Mouse (Mus musculus) liver, embryonic 14.5 days (tissue): Measurements from ENCODE around the gene Ehd4. TPM values are rescaled to one million over a fixed set of nuclear protein-coding genes. Genes with fewer than 3 reads are reported as not detected.

Source experiments
- ATAC-seq: fragments of 200-750 bp; cut with Nextera tagmentation; 2 replicates; pipeline ENCODE4 v1.8.0; 2017; ENCODE audit warnings: moderate number of reproducible peaks, mild to moderate bottlenecking, moderate library complexity; ENCODE audit not compliant: insufficient read depth
- DNase-seq, 3 experiments: peaks; one replicate each; pipeline ENCODE4 v3.0.0-alpha.2; 2012 to 2013; ENCODE audit warnings: low read depth in 3 of 3, low spot score in 3 of 3
- H3K27ac ChIP-seq: fragments of 300-500 bp; sonication (generic); 2 replicates; pipeline ENCODE4 v1.5.1; 2014; ENCODE audit warnings: moderate library complexity, mild to moderate bottlenecking, control low read depth, inconsistent platforms
- H3K27me3 ChIP-seq: fragments of 300-500 bp; sonication (generic); 2 replicates; pipeline ENCODE4 v1.6.1; 2014; ENCODE audit warnings: mild to moderate bottlenecking, low read length, moderate library complexity; ENCODE audit not compliant: control insufficient read depth, insufficient read depth
- H3K36me3 ChIP-seq: fragments of 300-500 bp; sonication (generic); replicated peaks from 2 replicates; pipeline ENCODE4 v1.6.1; 2014; ENCODE audit warnings: low read depth; ENCODE audit not compliant: control insufficient read depth, insufficient read depth
- H3K4me1 ChIP-seq, 2 experiments: fragments of 200-500 bp in 1 of 2; fragments of 300-500 bp in 1 of 2; sonication (generic) in 1 of 2; replicated peaks; 2 replicates each; pipeline ENCODE4 v1.6.1; 2012 to 2014; ENCODE audit warnings: antibody characterized with exemption in 1 of 2, inconsistent platforms in 1 of 2, low read length in 1 of 2; ENCODE audit not compliant: control insufficient read depth in 2 of 2, insufficient read depth in 2 of 2
- H3K4me2 ChIP-seq: fragments of 300-500 bp; sonication (generic); 2 replicates; pipeline ENCODE4 v1.6.1; 2014; ENCODE audit warnings: low read depth, mild to moderate bottlenecking, control low read depth, moderate library complexity
- H3K4me3 ChIP-seq, 2 experiments: fragments of 200-500 bp in 1 of 2; fragments of 300-500 bp in 1 of 2; sonication (generic) in 1 of 2; 2 replicates each; pipeline ENCODE4 v1.5.1; 2012 to 2014; ENCODE audit warnings: low read depth in 2 of 2, low read length in 2 of 2, mild to moderate bottlenecking in 2 of 2, control low read depth in 1 of 2, inconsistent platforms in 1 of 2, moderate library complexity in 1 of 2; ENCODE audit not compliant: insufficient read depth in 1 of 2
- H3K9ac ChIP-seq: fragments of 300-500 bp; sonication (generic); replicated peaks from 2 replicates; pipeline ENCODE4 v1.6.1; 2014; ENCODE audit warnings: mild to moderate bottlenecking, control low read depth, moderate library complexity
- H3K9me3 ChIP-seq: fragments of 300-500 bp; sonication (generic); 2 replicates; pipeline ENCODE4 v1.6.1; 2016; ENCODE audit warnings: low read length, mixed read lengths; ENCODE audit not compliant: control insufficient read depth
- CTCF ChIP-seq: IDR thresholded peaks from 2 replicates; pipeline ENCODE4 v1.5.1; 2016; ENCODE audit warnings: antibody characterized with exemption, low read depth, control low read depth
- EP300 ChIP-seq: IDR thresholded peaks from 2 replicates; pipeline ENCODE4 v1.6.1; 2016; ENCODE audit warnings: antibody characterized with exemption, low read depth
- WGBS: fragments of 180-500 bp; shearing (Covaris S2); extraction: QIAGEN DNeasy Blood & Tissue Kit; methylation state at CpG from one replicate; pipeline ENCODE4 v1.1.7; 2014; ENCODE audit not compliant: insufficient replicate concordance; 5-methylcytosine and 5-hydroxymethylcytosine counted together
- polyA plus RNA-seq, 2 experiments: library from polyadenylated mRNA; depleted of rRNA in 1 of 2; stranded (reverse) in 1 of 2; unstranded in 1 of 2; fragments of >200 nt; fragmentation: Nextera tagmentation in 1 of 2; extraction: Ambion mirVana in 1 of 2; gene quantifications; 2 replicates each; pipeline versions ENCODE4 v1.2.1 to v1.2.3; 2012 to 2014

The Ehd4 gene
- polyA plus RNA-seq, 2 experiments = 6.8 to 15.9 TPM

- 71% methylated on average over 1 of the region's 1 CpGs for WGBS
- H3K4me1 ChIP-seq = peaks cover 0 to 17% of the 10 kb centered on the region in 2 experiments; a peak in 2 of 4 replicates
- no peak overlapping the region for H3K27ac ChIP-seq
- DNase-seq = no peak
- H3K27me3 ChIP-seq = no peaks in the 10 kb centered on the region
- H3K9ac ChIP-seq = no peak overlapping the region
- H3K4me2 ChIP-seq = no peak overlapping the region
- no peaks in the 10 kb centered on the region for H3K36me3 ChIP-seq
- no peaks in the 10 kb centered on the region for H3K9me3 ChIP-seq
- TF ChIP-seq CTCF (no peak), EP300 (no peak)
- no peak overlapping the region for H3K4me3 ChIP-seq
- no peak for ATAC-seq
Observed at GRCm38 (mm10) chr2:120131881-120132280, 22.5 kb downstream of the Ehd4 start.

- WGBS = 46% methylated on average over 8 of the region's 8 CpGs
- no peak overlapping the region for H3K27ac ChIP-seq
Observed at GRCm38 (mm10) chr2:120129252-120129908, 25.0 kb downstream of the Ehd4 start.

GRCm38 (mm10) chr2:120128611-120129051 is 25.8 kb downstream of the Ehd4 start:
- no peak overlapping the region for H3K4me2 ChIP-seq
- TF ChIP-seq CTCF = no peak
- no peak overlapping the region for H3K27ac ChIP-seq
- no peaks in the 10 kb centered on the region for H3K9me3 ChIP-seq
- no peaks in the 10 kb centered on the region for H3K27me3 ChIP-seq
- 0 out of 2 replicates have a peak, but pooled peaks have one; percentile 18 for ATAC-seq
- peaks cover 0 to 13% of the 10 kb centered on the region in 2 experiments; a peak in 2 of 4 replicates for H3K4me1 ChIP-seq
- no peak for DNase-seq
- no peak overlapping the region for H3K9ac ChIP-seq
- WGBS = 67% methylated on average over 1 of the region's 1 CpGs
- H3K4me3 ChIP-seq = no peak overlapping the region
- H3K36me3 ChIP-seq = no peaks in the 10 kb centered on the region

More at GRCm38 (mm10) chr2:120129252-120129908, 25.0 kb downstream of the Ehd4 start:
- Histone ChIP-seq H3K4me1 (peaks cover 0 to 16% of the 10 kb centered on the region in 2 experiments; a peak in 2 of 4 replicates), H3K9me3 (no peaks in the 10 kb centered on the region), H3K27me3 (no peaks in the 10 kb centered on the region), H3K36me3 (no peaks in the 10 kb centered on the region), H3K9ac (no peak overlapping the region), H3K4me3 (no peak overlapping the region), H3K4me2 (no peak overlapping the region)
- no peak for TF ChIP-seq CTCF
- TF ChIP-seq EP300 = no peak
- DNase-seq (no peak), ATAC-seq (no peak)

- no peaks in the 10 kb centered on the region for H3K9me3 ChIP-seq
- no peak overlapping the region for H3K4me2 ChIP-seq
- H3K9ac ChIP-seq = no peak overlapping the region
- no peak overlapping the region for H3K27ac ChIP-seq
- TF ChIP-seq CTCF = no peak
- TF ChIP-seq EP300 = no peak
- ATAC-seq (no peak), DNase-seq (no peak)
- no peak overlapping the region for H3K4me3 ChIP-seq
- H3K4me1 ChIP-seq = peaks cover 0 to 13% of the 10 kb centered on the region in 2 experiments; a peak in 2 of 4 replicates
- no peaks in the 10 kb centered on the region for H3K36me3 ChIP-seq
- H3K27me3 ChIP-seq = no peaks in the 10 kb centered on the region
Observed at GRCm38 (mm10) chr2:120128011-120128410, 26.4 kb downstream of the Ehd4 start.

- Histone ChIP-seq H3K36me3 (no peaks in the 10 kb centered on the region), H3K4me2 (no peak overlapping the region), H3K27me3 (no peaks in the 10 kb centered on the region), H3K9ac (no peak overlapping the region), H3K27ac (no peak overlapping the region), H3K9me3 (no peaks in the 10 kb centered on the region), H3K4me1 (peaks cover 0 to 16% of the 10 kb centered on the region in 2 experiments; a peak in 2 of 4 replicates), H3K4me3 (no peak overlapping the region)
- ATAC-seq = no peak
- DNase-seq = no peak
- 56% methylated on average over 1 of the region's 1 CpGs for WGBS
- TF ChIP-seq EP300 = no peak
- no peak for TF ChIP-seq CTCF
Observed at GRCm38 (mm10) chr2:120126901-120127300, 27.5 kb downstream of the Ehd4 start.
